Mouse (Mus musculus): ENCODE data around the gene Selenon. TPM values are rescaled to one million over a fixed set of nuclear protein-coding genes. Genes with fewer than 3 reads are reported as not detected.
A peak's percentile ranks its signal among the peaks of the same experiment; 100 is the strongest.

Selenon gene
- polyA plus RNA-seq, 1 experiment from 2014 or later = 4.1 TPM

- Histone ChIP-seq H3K4me1 (replicated peaks) (peaks cover 15% of the 10 kb centered on the region; the same call in 1 of the 2 replicates), H3K4me2 (no peak overlapping the region), H3K9ac (no peak overlapping the region), H3K27ac (replicated peaks) (no peak overlapping the region), H3K36me3 (replicated peaks) (no peaks in the 10 kb centered on the region), H3K4me3 (replicated peaks) (no peak overlapping the region), H3K9me3 (replicated peaks) (no peaks in the 10 kb centered on the region), H3K27me3 (no peaks in the 10 kb centered on the region)
- no peak for ATAC-seq (ENCODE audit: insufficient read depth)
- WGBS (ENCODE audit: insufficient replicate concordance) = 55% methylated on average over 2 of the region's 2 CpGs
Observed at GRCm38 (mm10) chr4:134577281-134577680, 25.3 kb upstream of the Selenon start.

- no peaks in the 10 kb centered on the region for H3K36me3 ChIP-seq (replicated peaks)
- no peak overlapping the region for H3K9ac ChIP-seq
- H3K4me3 ChIP-seq (replicated peaks) = no peak overlapping the region
- H3K4me1 ChIP-seq (replicated peaks) = peaks cover 15% of the 10 kb centered on the region; the same call in 1 of the 2 replicates
- no peak overlapping the region for H3K27ac ChIP-seq (replicated peaks)
- WGBS (ENCODE audit: insufficient replicate concordance) = 70% methylated on average over 11 of the region's 11 CpGs
- H3K4me2 ChIP-seq = no peak overlapping the region
- no peaks in the 10 kb centered on the region for H3K27me3 ChIP-seq
- no peaks in the 10 kb centered on the region for H3K9me3 ChIP-seq (replicated peaks)
- no peak for ATAC-seq (ENCODE audit: insufficient read depth)
Observed at GRCm38 (mm10) chr4:134575486-134575885, 23.5 kb upstream of the Selenon start.

GRCm38 (mm10) chr4:134572449-134573300, 20.7 kb upstream of the Selenon start:
- H3K27me3 ChIP-seq = no peaks in the 10 kb centered on the region
- H3K27ac ChIP-seq (replicated peaks) = no peak overlapping the region
- no peaks in the 10 kb centered on the region for H3K36me3 ChIP-seq (replicated peaks)
- H3K4me2 ChIP-seq = no peak overlapping the region
- no peaks in the 10 kb centered on the region for H3K9me3 ChIP-seq (replicated peaks)
- no peak for ATAC-seq (ENCODE audit: insufficient read depth)
- no peak overlapping the region for H3K4me3 ChIP-seq (replicated peaks)
- H3K9ac ChIP-seq = no peak overlapping the region
- no peaks in the 10 kb centered on the region for H3K4me1 ChIP-seq (replicated peaks)
- 72% methylated on average over 24 of the region's 24 CpGs for WGBS (ENCODE audit: insufficient replicate concordance)

- Histone ChIP-seq H3K27me3 (no peaks in the 10 kb centered on the region), H3K4me1 (replicated peaks) (no peaks in the 10 kb centered on the region), H3K4me3 (replicated peaks) (no peak overlapping the region), H3K4me2 (no peak overlapping the region), H3K9me3 (replicated peaks) (no peaks in the 10 kb centered on the region), H3K36me3 (replicated peaks) (peaks cover 3% of the 10 kb centered on the region; the same call in 1 of the 2 replicates), H3K9ac (no peak overlapping the region), H3K27ac (replicated peaks) (no peak overlapping the region)
- no peak for ATAC-seq (ENCODE audit: insufficient read depth)
- WGBS (ENCODE audit: insufficient replicate concordance) = 67% methylated on average over 14 of the region's 14 CpGs
Observed at GRCm38 (mm10) chr4:134570704-134571451, 18.9 kb upstream of the Selenon start.

- 72% methylated on average over 8 of the region's 8 CpGs for WGBS (ENCODE audit: insufficient replicate concordance)
- Histone ChIP-seq H3K9ac (no peak overlapping the region), H3K4me3 (replicated peaks) (no peak overlapping the region), H3K4me1 (replicated peaks) (no peaks in the 10 kb centered on the region), H3K4me2 (no peak overlapping the region), H3K9me3 (replicated peaks) (no peaks in the 10 kb centered on the region), H3K27me3 (no peaks in the 10 kb centered on the region), H3K27ac (replicated peaks) (no peak overlapping the region), H3K36me3 (replicated peaks) (peaks cover 10% of the 10 kb centered on the region)
- ATAC-seq (ENCODE audit: insufficient read depth) = no peak
Observed at GRCm38 (mm10) chr4:134569831-134570230, 17.9 kb upstream of the Selenon start.

- no peak overlapping the region for H3K9ac ChIP-seq
- no peaks in the 10 kb centered on the region for H3K4me1 ChIP-seq (replicated peaks)
- H3K27ac ChIP-seq (replicated peaks) = no peak overlapping the region
- no peaks in the 10 kb centered on the region for H3K9me3 ChIP-seq (replicated peaks)
- no peak overlapping the region for H3K4me2 ChIP-seq
- ATAC-seq (ENCODE audit: insufficient read depth) = no peak
- WGBS (ENCODE audit: insufficient replicate concordance) = 51% methylated on average over 6 of the region's 6 CpGs
- no peaks in the 10 kb centered on the region for H3K27me3 ChIP-seq
- peaks cover 10% of the 10 kb centered on the region for H3K36me3 ChIP-seq (replicated peaks)
- H3K4me3 ChIP-seq (replicated peaks) = no peak overlapping the region
Observed at GRCm38 (mm10) chr4:134569205-134569604, 17.2 kb upstream of the Selenon start.

GRCm38 (mm10) chr4:134567377-134568226, 15.6 kb upstream of the Selenon start:
- peaks cover 10% of the 10 kb centered on the region for H3K36me3 ChIP-seq (replicated peaks)
- ATAC-seq (ENCODE audit: insufficient read depth) = no peak
- no peak overlapping the region for H3K4me2 ChIP-seq
- no peaks in the 10 kb centered on the region for H3K27me3 ChIP-seq
- no peaks in the 10 kb centered on the region for H3K9me3 ChIP-seq (replicated peaks)
- H3K9ac ChIP-seq = no peak overlapping the region
- H3K4me3 ChIP-seq (replicated peaks) = no peak overlapping the region
- WGBS (ENCODE audit: insufficient replicate concordance) = 64% methylated on average over 19 of the region's 19 CpGs
- peaks cover 4% of the 10 kb centered on the region; the same call in 1 of the 2 replicates for H3K4me1 ChIP-seq (replicated peaks)
- no peak overlapping the region for H3K27ac ChIP-seq (replicated peaks)

GRCm38 (mm10) chr4:134564093-134564492, 12.1 kb upstream of the Selenon start:
- Histone ChIP-seq H3K9ac (no peak overlapping the region), H3K27me3 (no peaks in the 10 kb centered on the region), H3K4me2 (no peak overlapping the region), H3K9me3 (replicated peaks) (no peaks in the 10 kb centered on the region), H3K27ac (replicated peaks) (no peak overlapping the region), H3K36me3 (replicated peaks) (peaks cover 10% of the 10 kb centered on the region), H3K4me3 (replicated peaks) (no peak overlapping the region), H3K4me1 (replicated peaks) (peaks cover 4% of the 10 kb centered on the region; the same call in 1 of the 2 replicates)
- 71% methylated on average over 6 of the region's 6 CpGs for WGBS (ENCODE audit: insufficient replicate concordance)
- ATAC-seq (ENCODE audit: insufficient read depth) = no peak

- H3K9ac ChIP-seq = no peak overlapping the region
- no peaks in the 10 kb centered on the region for H3K9me3 ChIP-seq (replicated peaks)
- ATAC-seq (ENCODE audit: insufficient read depth) = 0 out of 2 replicates have a peak, but pooled peaks have one; percentile 47
- H3K27me3 ChIP-seq = no peaks in the 10 kb centered on the region
- H3K36me3 ChIP-seq (replicated peaks) = peaks cover 10% of the 10 kb centered on the region
- no peak overlapping the region for H3K4me2 ChIP-seq
- H3K4me3 ChIP-seq (replicated peaks) = no peak overlapping the region
- H3K27ac ChIP-seq (replicated peaks) = no peak overlapping the region
- WGBS (ENCODE audit: insufficient replicate concordance) = 54% methylated on average over 16 of the region's 16 CpGs
- peaks cover 5% of the 10 kb centered on the region; the same call in 1 of the 2 replicates for H3K4me1 ChIP-seq (replicated peaks)
Observed at GRCm38 (mm10) chr4:134563624-134564023, 11.7 kb upstream of the Selenon start.

- no peak overlapping the region for H3K9ac ChIP-seq
- no peak overlapping the region for H3K4me3 ChIP-seq (replicated peaks)
- H3K4me2 ChIP-seq = no peak overlapping the region
- no peak overlapping the region for H3K27ac ChIP-seq (replicated peaks)
- WGBS (ENCODE audit: insufficient replicate concordance) = 69% methylated on average over 2 of the region's 2 CpGs
- peaks cover 10% of the 10 kb centered on the region for H3K36me3 ChIP-seq (replicated peaks)
- no peaks in the 10 kb centered on the region for H3K9me3 ChIP-seq (replicated peaks)
- peaks cover 17% of the 10 kb centered on the region for H3K4me1 ChIP-seq (replicated peaks)
- H3K27me3 ChIP-seq = no peaks in the 10 kb centered on the region
- no peak for ATAC-seq (ENCODE audit: insufficient read depth)
Observed at GRCm38 (mm10) chr4:134562014-134562413, 10.0 kb upstream of the Selenon start.

All from liver, embryonic 15.5 days (tissue).